Mouse (Mus musculus) adipocyte (in vitro differentiated cells): Measurements from ENCODE around the gene Lmntd2.
"Not testable (repeated sequence)": the region's sequence is repeated elsewhere in the genome, so short reads cannot be mapped to it uniquely, and the experiment has no call there.

Experiments used
- DNase-seq: peaks from one replicate; pipeline ENCODE4 v3.0.0-alpha.2; 2016; ENCODE audit warnings: low spot score

Lmntd2 gene

DNA sequence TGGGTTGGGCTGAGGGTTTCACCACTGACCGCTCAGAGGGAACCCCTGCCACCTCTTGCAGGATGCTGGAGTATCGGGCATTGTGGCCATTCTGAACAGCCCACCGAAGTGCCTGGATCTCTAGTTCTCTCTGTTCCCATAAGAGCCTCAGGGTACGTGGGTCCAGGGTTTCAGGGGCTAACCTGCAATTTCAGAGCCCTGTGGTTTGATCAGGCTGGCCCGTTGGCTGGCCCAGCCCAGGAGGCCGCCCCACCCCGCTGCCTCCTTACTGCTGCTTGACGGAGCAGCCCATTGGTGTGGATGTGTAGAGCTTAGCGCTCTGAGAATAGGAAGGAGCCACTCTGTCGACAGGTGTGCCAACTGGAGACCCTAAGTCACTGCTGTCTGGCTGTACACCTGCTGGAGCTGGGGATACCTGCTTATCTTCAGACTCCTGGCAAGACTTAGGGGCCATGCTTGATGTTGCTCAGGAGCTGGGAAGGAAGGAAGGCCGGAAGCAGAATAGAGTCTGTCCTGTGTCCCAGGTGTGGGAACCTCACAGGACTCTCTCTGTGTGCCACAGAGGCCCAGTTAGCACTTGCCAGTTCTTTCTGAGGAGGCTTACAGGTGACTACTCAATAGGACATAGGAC, at the start of gene Lmntd2:
Gene Lmntd2, minus strand, starts transcription at position 476 of the 631 bp plus-strand sequence.
- no peak for DNase-seq

GRCm38 (mm10) chr7:141263640-141264039, 49.8 kb upstream of the Lmntd2 start:
- DNase-seq = no peak

GRCm38 (mm10) chr7:141261480-141261879, 47.6 kb upstream of the Lmntd2 start:
- DNase-seq = peak; percentile 68

GRCm38 (mm10) chr7:141256159-141256558, 42.3 kb upstream of the Lmntd2 start:
- no peak for DNase-seq

- not testable (repeated sequence) for DNase-seq
Observed at GRCm38 (mm10) chr7:141250486-141250885, 36.6 kb upstream of the Lmntd2 start.

DNA sequence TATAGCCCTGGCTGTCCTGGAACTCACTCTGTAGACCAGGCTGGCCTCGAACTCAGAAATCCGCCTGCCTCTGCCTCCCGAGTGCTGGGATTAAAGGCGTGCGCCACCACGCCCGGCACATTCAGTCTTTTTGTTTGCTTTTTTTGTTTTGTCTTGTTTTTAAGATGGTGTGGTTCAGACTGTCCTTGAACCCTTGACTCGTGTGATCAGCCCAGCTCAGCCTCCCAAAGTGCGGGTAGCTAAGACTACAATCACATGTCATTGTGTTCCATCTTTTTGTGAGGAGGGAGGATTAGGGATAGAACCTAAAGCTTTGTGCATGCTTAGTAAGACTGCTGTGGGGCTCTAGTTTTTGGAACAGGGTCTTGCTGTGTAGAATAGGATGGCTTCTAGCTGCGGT, 17.7 kb upstream of the Lmntd2 start:
- no peak for DNase-seq

- DNase-seq = no peak
Observed at GRCm38 (mm10) chr7:141231111-141231510, 17.2 kb upstream of the Lmntd2 start.

- no peak for DNase-seq
Observed at GRCm38 (mm10) chr7:141230570-141230969, 16.7 kb upstream of the Lmntd2 start.

GRCm38 (mm10) chr7:141229702-141230101, 15.8 kb upstream of the Lmntd2 start:
- no peak for DNase-seq

DNA sequence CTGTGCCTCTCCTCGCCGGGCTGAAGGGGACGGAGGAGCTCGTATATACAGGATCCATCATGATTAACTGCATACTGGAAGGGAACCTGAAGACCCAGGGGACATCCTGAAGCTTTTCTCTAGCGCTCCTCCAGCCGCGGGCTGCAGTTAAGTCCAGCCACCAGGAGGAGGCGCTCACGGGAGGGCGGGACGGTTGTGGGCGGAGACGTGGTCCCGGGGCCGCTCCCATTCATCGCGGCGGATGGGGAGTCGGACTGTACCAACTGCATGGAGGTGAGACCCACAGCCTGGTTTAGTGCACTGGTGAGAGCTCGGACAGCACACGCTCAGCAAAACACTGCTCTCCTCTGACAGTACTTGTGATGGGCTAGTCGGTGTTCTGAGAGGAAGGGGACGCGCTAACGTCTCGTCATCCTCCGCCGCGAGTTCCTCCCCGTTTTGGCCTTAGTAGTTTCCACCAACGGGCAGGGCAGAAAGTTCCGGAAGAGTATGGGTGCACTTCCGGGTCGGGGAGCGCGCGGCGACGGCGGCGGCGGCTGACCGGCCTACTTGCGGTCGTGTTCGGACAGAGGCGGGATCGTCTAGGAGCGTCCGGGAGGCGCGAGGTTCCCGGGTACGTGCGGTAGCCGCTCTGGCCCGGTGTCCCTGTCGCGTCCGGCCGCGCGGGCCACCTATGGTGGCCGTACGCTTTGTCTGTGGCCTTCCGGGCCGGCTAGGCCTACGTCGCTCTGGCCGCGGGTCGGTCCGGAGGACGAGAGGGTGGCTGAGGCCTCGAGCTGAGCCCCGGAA, 14.6 kb upstream of the Lmntd2 start, which contains the start of gene Phrf1:
Gene Phrf1, plus strand, starts transcription at position 506 of the 789 bp plus-strand sequence.
- DNase-seq = peak; percentile 87

GRCm38 (mm10) chr7:141227796-141228195, 13.9 kb upstream of the Lmntd2 start:
- DNase-seq = no peak

GRCm38 (mm10) chr7:141226535-141226934, 12.7 kb upstream of the Lmntd2 start:
- no peak for DNase-seq

- DNase-seq = no peak
Observed at GRCm38 (mm10) chr7:141222696-141223215, 8.9 kb upstream of the Lmntd2 start.

DNA sequence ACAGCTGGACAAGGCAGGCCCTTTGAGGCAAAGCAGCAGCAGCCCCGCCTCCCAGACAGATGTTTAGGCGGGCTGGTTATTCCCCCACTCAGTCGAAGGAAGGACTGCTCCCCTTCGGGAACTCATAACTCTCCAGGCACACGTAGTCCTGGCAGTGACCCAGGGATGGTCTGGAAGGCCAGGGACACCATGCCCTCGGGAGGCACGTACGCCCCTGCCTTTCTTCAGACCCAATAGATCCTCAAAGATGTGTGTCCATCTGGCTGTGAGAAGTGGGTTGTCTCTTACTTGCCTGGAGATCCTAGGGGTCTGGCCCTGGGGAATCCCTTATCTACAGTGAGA, 8.2 kb upstream of the Lmntd2 start:
- no peak for DNase-seq

DNA sequence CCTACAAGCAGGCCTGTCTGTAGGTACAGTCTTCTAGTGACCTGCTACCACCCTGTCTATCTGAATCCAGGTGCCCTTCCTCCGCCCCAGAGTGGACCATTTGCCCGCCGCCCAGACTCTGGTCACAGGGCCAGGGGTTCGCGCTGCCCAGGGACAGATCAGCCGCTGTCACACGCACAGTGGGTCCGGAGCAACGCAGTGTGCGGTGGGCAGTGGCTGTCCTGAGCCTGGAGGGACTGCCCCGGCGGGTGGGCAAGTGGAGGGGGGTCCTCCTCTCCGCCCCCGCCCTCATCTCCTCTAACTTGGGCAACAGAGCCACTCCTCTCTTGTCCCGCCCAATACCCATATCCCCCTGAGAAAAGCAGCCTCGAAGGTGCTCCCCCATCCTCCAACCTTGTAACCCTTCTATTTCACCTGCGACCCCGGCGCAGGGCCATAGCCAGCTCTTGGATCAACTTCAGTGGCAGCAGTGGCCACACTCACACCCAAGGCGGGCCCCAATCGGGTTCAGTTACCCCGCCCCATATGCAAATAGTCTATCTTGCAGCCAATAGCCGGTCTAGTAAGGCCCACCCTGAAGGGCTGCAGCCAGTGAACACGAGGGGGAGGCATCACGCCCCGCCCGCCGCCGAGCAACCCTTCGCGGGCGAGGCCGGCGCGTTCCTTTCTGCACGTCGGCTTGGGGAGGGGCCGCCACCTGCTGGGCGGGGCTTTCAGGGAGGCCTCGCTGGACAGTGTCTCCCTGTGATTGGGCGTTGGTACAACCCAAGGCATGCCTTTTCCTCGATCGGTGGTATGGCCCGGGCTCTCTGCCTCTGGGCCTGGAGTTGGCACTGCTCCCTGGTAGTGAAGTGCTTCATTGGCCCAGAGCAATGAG, 7.6 kb upstream of the Lmntd2 start:
- peak; percentile 98 for DNase-seq

DNA sequence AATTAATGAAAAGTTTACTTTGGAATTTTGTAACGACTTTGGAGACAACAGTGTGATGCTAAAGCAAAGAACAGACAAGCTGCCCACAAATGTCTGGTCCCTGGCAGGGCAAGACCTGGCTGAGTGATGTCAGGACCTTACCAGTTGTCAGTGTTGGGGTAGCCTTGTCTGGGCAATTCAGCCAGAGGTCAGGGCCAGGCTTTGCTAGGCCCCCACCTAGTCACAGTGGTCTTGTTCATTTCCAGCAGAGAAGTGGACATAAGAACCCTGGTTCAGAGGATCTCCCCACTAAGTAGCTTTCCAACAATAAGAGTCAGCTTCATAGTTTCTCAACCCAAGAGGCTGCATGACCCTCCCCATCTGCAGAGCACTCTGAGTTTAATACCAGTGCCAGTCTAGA, 6.5 kb upstream of the Lmntd2 start:
- DNase-seq = no peak

DNA sequence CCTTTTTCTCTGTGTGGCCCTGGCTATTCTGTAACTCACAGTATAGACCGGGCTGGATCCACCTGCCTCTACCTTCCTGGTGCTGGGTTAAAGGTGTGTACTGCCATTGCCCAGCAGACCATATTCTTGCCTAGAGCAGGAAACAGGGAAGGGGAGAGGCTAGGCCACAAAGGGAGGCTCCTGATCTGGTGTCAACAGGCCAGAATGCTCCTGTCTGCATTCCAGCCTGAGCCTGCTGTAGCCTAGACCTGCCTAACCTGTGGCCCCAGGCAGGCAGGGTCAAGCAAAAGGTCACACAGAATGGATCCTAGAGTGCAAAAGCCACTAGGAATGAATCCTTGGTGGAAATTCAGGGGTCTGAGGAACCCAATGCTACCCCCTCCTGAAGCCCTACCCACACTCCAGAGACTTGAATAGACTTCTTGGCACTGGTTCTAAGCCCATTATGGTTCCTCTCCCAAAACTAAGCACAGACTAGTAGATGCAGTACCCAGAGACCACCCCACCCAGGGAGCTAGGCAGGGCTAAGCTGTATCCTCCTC, 5.7 kb upstream of the Lmntd2 start:
- no peak for DNase-seq

- DNase-seq = no peak
Observed at GRCm38 (mm10) chr7:141218557-141219133, 4.8 kb upstream of the Lmntd2 start.

DNA sequence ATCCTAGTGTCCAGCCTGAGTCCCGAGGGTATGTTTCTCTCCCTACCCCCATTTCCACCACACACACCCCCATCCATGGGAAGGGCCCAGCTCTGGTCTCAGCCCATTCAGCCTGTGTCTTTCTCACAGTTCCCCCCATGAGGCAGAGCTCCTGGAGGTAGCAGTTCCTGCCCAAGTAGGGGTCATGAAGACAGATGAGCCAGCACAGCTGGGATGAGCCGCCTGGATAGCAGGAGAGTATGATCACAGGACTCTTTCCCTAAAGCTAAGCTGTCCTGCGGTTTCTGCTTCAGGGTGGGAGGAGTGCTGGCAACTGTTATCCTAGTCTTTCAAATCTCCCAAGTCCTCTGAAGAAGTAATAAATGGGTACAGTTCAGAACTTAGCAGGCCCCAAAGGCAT, 4.3 kb upstream of the Lmntd2 start:
- DNase-seq = no peak

- DNase-seq = no peak
Observed at GRCm38 (mm10) chr7:141217343-141218013, 3.6 kb upstream of the Lmntd2 start.

GRCm38 (mm10) chr7:141216894-141217293, 3.0 kb upstream of the Lmntd2 start:
- no peak for DNase-seq
